Mouse (Mus musculus): ENCODE data around the gene Kcng3.

The Kcng3 gene

DNA sequence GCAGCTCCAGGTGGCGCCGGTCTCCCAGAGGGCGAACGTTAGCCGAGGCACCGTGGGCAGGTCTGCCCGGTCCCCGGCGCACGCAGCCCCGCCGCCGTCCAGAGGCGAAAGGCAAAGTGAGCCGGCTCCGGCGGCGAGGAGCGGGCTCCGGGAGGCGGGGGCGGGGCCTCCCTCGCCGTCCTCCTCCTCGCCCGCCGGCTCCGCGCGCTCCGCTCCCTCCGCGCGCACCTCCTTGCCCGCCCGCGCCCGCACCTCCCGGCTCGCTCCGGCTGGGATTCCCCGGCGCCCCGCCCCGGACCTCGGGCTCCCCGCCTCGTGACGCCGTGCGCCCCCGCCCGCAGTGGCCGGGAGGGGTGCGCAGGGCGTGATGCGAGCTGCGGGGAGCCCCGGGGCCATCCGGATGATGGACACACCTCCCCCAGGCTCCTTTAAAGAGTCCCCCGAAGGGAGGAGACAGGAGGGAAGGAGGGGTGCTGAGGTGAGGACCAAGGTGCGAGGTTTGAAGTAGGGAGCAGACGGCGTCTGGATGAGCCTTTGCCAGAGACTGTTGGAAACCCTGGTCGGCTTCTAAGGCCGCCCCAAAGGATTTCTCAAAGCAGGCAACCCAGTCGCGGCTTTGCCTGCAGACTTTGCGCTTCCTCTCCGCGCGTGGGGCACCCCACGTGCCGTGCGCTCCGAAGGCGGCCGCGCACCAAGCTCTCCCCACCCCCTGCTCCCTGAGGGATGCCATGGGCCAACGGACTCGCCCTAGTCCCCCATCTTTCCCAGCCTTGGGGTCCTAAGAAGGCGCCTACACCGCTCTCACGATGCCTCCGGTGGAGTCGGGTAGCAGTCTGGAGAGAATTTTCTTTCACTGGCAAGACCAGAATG lies at the start of gene Kcng3:
Gene Kcng3, minus strand, starts transcription at position 113 of the 870 bp plus-strand sequence.
- peak; percentile 57 for DNase-seq (ENCODE audit: low read depth, low spot score)

DNA sequence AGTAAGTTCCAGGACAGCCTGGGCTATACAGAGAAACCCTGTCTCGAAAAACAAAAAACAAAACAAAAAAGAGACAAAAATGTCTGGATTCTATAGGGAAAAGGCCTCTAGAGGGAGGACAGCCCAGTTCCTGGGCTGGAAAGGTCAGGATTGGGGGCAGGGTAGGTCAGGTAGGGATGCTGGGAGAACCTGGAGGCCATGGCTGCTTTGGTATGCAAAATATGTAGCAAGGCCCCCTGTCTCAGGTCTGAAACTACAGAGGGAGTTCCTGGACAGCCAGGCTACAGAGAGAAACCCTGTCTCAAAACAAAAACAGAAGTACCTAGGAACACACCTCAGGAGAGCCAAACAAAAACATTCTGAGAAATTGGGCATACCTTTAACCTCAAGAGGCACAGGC lies 45.7 kb upstream of the Kcng3 start:
- peak; percentile 84 for DNase-seq (ENCODE audit: low read depth, low spot score)

DNA sequence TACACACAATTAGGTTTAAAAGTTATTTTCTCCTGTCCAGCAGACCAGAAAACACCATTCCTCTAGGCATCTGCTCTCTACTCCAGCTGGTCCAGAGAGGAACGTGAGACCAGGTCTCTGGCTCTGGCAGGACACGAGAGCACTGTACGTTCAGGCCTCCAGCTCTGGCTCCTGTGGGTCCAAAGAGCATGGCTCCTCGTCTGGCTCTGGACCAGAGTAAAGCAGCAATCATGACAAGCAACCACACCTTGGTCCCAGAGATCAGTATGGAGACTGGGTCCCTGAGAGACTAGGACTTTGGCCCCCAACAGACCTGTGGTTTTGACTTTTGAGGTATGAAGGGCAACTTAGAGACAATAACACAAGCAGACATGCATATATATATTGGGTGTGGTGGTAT lies 41.0 kb upstream of the Kcng3 start:
- no peak for DNase-seq (ENCODE audit: low read depth, low spot score)

DNA sequence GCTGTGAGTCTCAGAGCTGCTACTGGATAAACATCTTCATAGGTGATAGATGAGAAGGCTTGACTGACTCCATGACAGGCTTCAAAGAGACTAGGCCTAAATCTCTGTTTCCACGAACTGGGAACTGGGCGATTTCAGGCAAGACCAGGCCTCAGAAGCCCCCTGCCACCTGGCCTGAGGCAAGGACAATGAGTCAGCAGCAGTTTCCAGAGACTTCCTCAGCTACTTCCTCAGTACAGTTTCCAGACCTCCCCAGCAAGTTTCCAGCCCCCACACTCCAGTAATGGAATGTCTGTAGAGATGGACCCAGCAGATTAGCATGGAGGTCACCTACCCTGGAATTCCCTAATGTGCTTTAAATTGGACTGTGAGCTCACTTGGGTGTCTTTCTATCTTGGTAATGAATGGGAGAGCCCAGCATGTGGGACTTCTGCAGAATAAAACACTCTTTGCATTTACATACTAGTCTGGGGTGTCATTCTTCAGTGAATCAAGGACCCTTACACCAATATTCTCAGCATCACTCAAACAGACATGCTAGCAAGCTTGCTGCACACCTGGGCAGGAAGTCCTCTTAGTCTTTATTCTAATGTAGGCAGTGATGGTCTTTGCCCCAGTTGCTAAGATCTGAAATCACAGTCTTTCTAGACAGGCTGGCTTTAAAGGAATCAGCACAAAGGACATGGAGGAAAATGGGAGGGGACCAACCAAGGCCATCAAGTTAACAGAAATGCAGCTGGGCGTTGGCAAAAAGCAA lies 36.4 kb upstream of the Kcng3 start:
- peak; percentile 85 for DNase-seq (ENCODE audit: low read depth, low spot score)

DNA sequence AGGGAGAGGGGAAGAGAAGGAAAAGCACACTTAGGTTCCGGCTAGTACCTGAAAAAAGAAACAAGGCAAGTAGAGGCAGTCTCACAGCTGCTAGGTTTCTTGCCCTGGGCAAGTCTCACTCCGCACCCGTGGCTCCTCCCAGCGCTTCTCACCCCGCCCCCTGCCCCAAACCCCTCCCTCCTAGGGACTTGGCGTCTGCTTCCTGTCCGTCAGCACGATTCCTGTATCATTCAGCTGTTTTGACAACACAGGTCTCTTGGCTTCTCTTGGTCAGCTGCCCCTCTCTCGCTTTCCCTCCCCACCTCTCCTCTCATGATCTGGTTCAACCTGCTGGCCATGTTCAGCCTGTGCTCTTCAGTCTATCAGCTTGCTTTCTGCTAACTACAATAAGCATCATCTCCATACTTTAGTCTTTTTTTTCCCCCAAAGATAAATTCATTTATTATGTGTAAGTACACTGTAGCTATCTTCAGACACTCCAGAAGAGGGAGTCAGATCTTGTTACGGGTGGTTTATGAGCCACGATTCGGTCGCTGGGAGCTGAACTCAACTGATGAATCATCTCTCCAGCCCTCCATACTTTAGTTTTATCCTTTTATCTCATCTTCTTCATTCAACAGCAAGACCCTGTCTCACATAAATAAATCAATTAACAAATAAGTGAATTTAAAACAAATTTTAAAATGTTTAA lies 35.0 kb upstream of the Kcng3 start:
- DNase-seq (ENCODE audit: low read depth, low spot score) = peak; percentile 86

DNA sequence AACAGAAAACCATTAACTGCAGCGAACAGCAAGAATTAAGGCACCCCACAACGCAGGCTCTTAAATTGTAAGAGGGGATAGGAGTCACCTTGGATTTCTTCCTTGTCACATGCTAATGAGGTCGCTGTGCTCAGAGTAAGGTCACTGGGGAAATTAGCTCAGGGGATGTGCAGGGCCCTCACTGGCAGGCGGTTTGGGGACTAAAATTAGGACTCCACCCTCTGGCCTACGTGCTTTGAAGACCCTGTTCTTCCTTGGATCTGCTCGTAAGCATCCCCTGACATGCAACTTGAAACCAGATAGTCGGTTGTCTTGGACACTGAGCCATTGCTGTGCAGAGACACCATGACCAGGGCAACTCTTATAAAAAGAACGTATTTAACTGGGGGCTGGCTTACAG lies 33.1 kb upstream of the Kcng3 start:
- peak; percentile 92 for DNase-seq (ENCODE audit: low read depth, low spot score)

DNA sequence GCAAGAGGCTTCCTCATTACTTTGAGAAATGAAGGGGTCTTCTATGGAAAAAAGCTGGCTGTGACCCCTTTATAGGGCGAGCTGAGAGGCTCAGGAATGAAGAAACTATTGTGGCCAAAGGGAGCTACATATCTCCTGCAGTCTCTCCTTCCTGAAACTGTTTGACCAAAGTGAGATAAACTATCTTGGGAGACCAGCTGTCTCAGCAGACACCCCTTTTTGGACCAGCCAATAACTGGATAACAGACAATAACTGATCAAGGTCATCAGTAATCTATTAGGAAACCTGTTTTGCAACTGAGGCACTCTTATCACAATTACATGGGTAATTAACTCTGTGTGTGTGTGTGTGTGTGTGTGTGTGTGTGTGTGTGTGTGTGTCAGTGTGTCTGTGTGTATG lies 27.2 kb upstream of the Kcng3 start:
- DNase-seq (ENCODE audit: low read depth, low spot score) = no peak

DNA sequence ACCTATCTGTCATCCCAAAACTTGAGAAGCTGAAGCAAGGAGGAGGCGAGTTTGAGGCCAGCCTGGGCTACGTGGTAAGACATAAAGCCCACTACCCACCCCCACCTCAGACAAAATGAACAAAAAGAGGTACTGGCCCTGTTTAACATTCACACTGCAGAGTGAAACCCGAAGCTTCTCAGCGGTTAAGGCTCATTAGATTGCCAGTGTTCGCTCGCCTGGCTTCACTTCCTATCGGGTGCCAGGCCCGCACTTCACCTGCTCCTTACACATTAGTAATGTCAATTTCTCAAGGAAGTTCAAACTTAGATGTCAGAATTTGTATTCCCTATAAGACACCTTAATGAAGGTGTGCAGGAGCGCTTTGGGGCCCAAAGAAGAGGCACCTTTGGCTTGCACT lies 25.7 kb upstream of the Kcng3 start:
- DNase-seq (ENCODE audit: low read depth, low spot score) = no peak

DNA sequence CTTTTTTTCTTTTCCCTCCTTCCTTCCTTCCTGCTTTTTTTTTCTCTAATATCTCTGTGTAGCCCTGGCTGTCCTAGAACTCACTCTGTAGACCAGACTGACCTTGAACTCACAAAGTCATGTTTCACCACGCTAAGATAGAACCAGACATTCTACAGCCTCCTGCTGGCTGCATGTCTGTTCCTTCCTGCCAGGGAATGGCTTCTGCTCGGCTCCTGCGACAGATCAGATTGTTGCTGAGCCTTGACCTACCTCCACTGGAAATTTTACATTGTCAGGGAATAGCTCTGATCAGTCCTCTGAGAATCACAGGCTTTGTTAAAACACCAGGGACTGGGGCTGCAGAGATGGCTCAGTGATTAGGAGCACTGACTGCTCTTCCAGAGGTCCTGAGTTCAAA lies 24.0 kb upstream of the Kcng3 start:
- peak; percentile 44 for DNase-seq (ENCODE audit: low read depth, low spot score)

DNA sequence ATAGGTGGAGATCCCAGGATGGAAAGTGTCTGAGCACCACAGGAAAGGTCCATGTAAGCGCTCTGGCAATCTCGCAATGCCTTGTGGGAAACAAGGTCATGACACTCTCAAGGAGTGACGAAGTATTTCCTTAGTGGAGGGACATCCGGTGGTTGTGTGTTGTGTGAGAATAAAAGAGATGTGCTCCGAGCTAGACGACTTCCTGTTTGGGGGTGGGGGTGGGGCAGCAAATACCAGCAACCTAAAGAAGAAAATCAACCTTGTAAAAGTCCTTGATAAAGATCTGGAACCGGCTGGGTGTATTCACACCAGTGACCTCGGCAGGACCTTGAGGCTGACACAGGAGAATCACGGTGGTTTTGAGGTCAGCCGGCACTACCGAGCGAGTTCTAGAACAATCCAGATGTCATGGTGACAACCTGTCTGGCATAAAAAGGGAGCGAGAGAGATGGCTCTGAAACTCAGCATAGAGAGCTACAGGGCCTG lies 23.0 kb upstream of the Kcng3 start:
- peak; percentile 94 for DNase-seq (ENCODE audit: low read depth, low spot score)

DNA sequence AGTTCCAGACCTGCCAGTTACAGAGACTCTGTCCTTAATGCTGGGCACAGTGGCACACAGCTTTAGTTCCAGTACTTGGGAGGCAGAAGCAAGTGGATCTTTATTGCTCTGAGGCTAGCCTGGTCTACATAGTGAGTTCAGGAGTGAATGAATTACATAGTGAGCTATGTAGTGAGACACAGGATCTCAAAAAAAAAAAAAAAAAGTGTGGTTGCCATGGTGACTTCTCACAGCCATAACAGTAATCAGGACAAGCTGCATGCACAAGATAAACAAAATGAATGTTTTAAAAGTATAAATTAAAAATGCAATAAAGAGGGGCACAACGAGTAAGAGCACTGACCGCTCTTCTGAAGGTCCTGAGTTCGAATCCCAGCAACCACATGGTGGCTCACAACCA lies 21.9 kb upstream of the Kcng3 start:
- no peak for DNase-seq (ENCODE audit: low read depth, low spot score)

DNA sequence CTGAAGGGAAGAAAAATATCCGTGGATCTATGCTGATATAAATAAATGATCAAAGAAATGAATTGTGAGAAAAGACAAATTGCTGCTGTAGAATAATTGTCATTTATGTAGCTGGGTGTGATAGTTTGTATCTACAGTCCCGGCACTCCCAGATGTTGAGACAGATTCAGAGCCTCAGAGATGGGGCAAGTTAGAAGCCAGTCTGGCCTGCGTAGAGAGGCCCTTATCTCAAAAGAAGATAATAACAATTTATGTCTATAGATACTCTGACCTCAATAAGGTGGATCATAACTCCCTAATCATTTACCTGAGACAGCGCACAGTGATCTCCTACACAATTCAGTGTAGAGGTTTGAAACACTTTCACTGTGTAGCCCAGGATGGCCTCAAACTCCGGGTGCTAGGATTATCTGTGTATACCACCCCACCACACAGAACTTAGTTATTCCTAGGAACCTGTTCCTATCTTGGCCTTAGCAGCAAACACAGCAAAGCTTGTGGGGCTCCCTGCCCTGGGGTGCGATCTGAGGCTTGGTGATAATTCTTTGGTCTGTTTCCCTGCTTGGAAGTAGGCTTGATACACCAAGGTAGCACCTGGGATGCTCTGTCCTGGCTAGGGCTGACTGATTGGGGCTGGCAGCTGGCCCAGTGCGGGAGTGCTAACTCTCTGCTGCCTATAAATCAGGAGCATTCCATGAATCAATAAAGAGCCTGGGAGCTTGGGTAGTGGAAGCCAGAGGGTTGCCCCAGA lies 19.4 kb upstream of the Kcng3 start:
- DNase-seq (ENCODE audit: low read depth, low spot score) = no peak

DNA sequence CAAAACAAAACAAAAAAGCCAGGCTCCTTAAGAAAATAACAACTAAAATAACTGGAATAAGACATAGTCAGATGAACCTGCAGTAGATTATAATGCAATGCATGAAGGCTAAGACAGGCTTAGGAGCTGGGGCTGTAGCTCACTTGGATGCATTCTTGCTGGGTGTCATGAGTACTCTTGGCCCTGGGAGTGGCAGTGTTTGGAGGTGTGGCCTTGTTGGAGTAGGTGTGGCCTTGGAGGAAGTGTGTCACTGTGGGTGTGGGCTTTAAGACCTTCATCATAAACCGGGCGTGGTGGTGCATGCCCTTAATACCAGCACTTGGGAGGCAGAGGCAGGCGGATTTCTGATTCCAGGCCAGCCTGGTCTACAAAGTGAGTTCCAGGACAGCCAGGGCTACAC lies 18.3 kb upstream of the Kcng3 start:
- DNase-seq (ENCODE audit: low read depth, low spot score) = peak; percentile 82

DNA sequence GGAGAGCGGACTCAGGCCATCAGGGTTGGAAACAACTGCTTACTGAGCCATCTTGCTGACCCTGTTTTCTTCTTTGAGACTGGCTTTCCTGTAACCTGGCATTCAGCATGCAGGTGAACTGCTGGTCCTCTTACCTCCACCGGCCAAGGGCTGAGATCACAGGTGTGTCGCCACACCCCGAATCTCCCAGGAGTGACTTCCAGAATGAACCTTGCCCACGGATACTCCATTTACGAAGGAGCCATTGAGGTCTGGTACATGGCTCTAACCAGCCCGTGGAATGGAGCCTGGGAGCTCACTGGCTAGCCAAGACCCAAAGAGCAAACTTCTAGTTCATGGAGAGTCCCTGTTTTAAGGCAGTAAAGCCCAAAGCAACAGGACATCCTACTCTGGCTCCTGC lies 15.7 kb upstream of the Kcng3 start:
- no peak for DNase-seq (ENCODE audit: low read depth, low spot score)

DNA sequence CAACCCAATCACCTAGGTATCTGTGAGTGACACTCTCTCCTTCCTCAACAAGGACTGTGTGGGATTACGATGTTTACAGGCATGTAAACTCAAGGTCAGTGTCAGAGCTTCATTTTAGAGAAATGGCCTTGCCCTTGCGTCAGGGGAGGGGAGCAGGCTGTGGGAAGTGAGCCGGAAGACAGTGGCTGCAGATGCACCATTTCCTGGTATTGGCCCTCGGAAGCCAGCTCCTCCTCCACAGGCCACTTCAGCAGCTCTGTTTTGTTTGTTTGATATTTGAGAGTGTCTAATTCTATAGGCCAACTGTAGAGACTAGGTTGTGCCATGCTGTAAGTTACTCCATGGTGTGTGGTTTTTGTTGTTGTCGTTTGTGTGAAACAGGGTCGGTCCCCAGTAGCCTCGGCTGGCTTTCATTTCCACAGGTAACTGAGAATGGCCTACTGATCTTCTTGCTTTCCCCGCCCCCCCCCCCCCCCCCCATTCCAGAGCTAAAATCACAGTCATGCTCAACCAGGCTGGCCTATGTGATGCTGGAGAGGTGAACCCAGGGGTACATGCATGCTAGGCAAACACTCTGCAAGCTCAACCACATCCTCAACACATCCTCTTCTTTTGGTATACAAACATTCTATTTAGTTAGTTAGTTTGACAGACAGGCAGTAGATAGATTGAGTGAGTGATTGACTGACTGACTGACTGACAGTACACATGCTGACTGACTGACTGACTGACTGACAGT lies 14.9 kb upstream of the Kcng3 start:
- DNase-seq (ENCODE audit: low read depth, low spot score) = no peak

DNA sequence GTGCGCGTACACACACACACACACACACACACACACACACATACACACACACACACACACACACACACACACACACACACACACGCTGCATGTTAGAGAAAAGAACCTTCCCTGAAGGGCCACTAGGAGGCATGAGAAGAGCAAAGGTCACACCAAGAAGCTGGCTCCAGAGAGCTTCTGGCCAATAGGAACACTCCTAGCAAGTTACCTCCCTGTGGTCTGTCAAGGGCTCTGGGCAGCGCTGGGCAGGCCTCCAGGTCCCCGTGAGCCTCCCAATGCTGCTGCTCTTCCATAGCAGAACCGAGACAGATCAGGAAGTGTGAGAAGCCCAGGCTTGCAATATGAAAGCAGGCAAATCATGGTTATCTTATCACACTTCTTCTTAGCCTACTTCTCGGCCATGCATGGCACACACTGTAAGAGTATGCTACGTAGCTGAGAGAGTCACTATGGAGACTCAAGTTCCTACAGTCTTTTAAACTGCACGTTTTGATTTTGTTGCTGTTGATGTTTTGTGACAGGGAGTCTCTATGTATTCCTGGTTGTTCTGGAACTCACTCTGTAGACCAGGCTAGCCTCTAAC lies 13.6 kb upstream of the Kcng3 start:
- DNase-seq (ENCODE audit: low read depth, low spot score) = peak; percentile 84

DNA sequence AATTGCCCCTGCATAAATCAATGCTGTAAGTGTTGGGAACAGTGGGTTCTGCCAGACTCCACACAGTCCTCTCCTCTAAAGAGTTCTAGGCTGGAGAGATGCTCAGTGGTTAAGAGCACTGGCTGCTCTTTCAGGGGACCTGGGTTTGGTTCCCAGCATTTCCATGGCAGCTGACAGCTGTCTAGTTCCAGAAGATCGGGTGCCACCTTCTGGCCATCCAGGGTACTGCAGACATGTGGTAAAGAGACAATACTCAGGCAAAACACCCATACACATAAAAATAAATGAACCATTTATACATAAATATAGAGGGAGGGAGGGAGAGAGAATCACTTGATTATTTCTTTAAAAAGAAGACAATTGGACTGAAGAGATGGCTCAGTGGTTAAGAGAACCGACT lies 5.7 kb upstream of the Kcng3 start:
- peak; percentile 81 for DNase-seq (ENCODE audit: low read depth, low spot score)

DNA sequence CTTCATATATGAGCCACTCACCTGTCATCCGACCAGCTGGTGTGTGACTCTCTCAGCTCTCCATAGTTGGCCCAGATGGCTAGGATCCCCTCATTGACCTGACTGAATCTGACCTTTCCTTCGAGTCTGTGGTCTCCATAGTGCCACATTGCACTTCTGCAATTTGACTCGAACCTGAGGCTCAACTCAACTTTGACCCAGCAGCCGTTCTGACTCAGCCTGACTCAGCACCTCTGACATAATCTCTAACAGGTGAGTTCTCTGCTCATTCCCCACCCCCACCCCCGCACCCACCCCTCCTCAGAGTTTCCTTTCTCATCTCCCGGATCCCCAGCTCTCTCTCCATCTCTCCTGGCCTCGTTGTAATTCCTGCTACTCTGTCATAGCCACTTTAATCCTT lies 4.7 kb upstream of the Kcng3 start:
- DNase-seq (ENCODE audit: low read depth, low spot score) = no peak

DNA sequence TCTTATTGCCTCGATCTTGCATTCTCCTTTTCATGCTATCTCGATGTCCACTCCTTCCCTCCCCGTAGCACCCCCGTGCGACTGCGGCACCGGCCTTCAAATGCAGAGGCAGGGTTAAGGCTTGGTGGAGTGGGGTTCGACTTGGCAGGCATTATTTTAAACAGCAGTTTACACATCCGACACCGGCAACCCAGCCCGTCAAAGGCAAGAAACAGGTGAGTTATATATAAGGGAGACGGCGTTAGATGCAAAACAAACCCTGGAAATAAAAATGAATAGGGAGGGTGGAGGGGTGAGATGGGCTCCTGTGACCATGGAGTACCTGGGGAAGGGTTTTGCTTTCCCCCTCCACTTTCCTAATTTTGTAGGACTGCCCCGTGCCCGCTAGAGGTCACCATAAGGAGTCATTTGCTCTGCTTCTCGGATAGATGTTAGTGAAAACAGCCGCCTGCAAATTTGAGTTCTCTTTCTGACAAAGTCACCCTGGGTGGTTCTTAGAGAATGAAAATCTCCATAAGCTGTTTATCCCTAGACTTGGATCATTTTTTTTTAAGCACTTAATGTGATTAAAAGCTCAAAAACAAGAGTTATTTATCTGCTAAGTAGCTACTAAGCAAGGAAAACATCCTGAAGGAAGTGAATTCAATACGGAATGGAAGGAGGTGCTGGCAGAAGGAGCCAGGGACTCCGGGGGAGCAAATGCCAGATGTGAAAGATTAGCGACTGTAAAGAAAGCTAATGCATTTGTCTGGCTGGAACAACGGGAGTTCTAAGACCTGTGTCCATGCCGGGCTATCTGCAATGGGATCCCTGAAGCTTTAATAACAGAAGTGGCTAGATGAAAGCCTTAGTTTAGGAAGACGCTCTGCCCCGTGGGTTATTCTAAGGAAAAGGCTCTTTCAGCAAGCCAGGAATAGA lies 1.2 kb upstream of the Kcng3 start:
- DNase-seq (ENCODE audit: low read depth, low spot score) = peak; percentile 85

Data from ES-CJ7 (cell line).